Mouse (Mus musculus) limb, embryonic 11.5 days (tissue): ENCODE data around the gene Cxcl16. TPM values are rescaled to one million over a fixed set of nuclear protein-coding genes. Genes with fewer than 3 reads are reported as not detected.
"Not testable (repeated sequence)": the region's sequence is repeated elsewhere in the genome, so short reads cannot be mapped to it uniquely, and the experiment has no call there.

Experiments
- ATAC-seq: fragments of 200-750 bp; cut with Nextera tagmentation; 2 replicates; pipeline ENCODE4 v1.8.0; 2017; ENCODE audit warnings: low read depth; ENCODE audit not compliant: insufficient number of reproducible peaks, low FRiP score, low TSS enrichment
- DNase-seq: peaks from one replicate; pipeline ENCODE4 v3.0.0-alpha.2; 2015; ENCODE audit warnings: low spot score
- H3K27ac ChIP-seq: fragments of 300-500 bp; sonication (generic); replicated peaks from 2 replicates; pipeline ENCODE4 v1.5.1; 2014; ENCODE audit warnings: low read depth, mild to moderate bottlenecking, low read length
- H3K27me3 ChIP-seq: fragments of 300-500 bp; sonication (generic); 2 replicates; pipeline ENCODE4 v1.6.1; 2014; ENCODE audit warnings: mild to moderate bottlenecking, low read length, mixed read lengths; ENCODE audit not compliant: control insufficient read depth, insufficient read depth
- H3K36me3 ChIP-seq: fragments of 300-500 bp; sonication (generic); 2 replicates; pipeline ENCODE4 v1.6.1; 2014; ENCODE audit warnings: mild to moderate bottlenecking, low read length, moderate library complexity, mixed read lengths; ENCODE audit not compliant: control insufficient read depth, insufficient read depth
- H3K4me1 ChIP-seq: fragments of 300-500 bp; sonication (generic); 2 replicates; pipeline ENCODE4 v1.6.1; 2014; ENCODE audit warnings: low read length, mixed read lengths; ENCODE audit not compliant: control insufficient read depth, insufficient read depth
- H3K4me2 ChIP-seq: fragments of 300-500 bp; sonication (generic); 2 replicates; pipeline ENCODE4 v1.6.1; 2014; ENCODE audit warnings: low read depth, mild to moderate bottlenecking, moderate library complexity; ENCODE audit not compliant: severe bottlenecking
- H3K4me3 ChIP-seq: fragments of 300-500 bp; sonication (generic); 2 replicates; pipeline ENCODE4 v1.5.1; 2014; ENCODE audit warnings: low read depth, low read length
- H3K9ac ChIP-seq: fragments of 300-500 bp; sonication (generic); 2 replicates; pipeline ENCODE4 v1.6.1; 2014; ENCODE audit warnings: mild to moderate bottlenecking, low read length
- H3K9me3 ChIP-seq: fragments of 300-500 bp; sonication (generic); 2 replicates; pipeline ENCODE4 v1.6.1; 2016; ENCODE audit warnings: low read length; ENCODE audit not compliant: control insufficient read depth
- WGBS: fragments of 180-500 bp; shearing (Covaris S2); extraction: QIAGEN DNeasy Blood & Tissue Kit; methylation state at CpG from one replicate; pipeline ENCODE4 v1.1.7; 2014; 5-methylcytosine and 5-hydroxymethylcytosine counted together
- polyA plus RNA-seq: library from polyadenylated mRNA; unstranded; fragments of >200 nt; fragmentation: Nextera tagmentation; extraction: Ambion mirVana; gene quantifications from 2 replicates; pipeline ENCODE4 v1.2.1, GENCODE M21; 2014

Cxcl16 gene
- polyA plus RNA-seq, 1 experiment from 2014 or later, result 1.0 TPM

DNA sequence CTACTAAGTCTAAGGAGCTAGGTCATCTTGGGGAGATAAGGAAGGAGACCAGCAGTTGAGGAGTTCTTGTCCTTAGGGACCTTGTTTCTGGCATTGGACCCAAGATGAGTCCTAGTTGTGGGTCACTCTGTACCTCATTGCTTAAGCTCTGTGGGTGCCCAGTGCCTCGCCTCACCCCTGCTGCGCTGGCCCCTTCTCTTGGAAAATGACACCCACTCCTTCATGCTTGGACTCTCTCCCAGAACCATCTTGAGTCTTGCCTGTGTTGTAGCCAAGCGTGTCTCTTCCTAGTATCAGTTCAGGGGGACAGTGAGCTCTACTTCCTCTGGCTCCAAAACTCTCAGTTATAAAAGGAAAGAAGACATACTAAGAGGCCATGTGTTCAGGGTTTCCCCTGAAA is 29.4 kb upstream of the Cxcl16 start:
- Histone ChIP-seq H3K27ac (no peak overlapping the region), H3K4me3 (no peak overlapping the region), H3K4me2 (no peak overlapping the region), H3K36me3 (no peaks in the 10 kb centered on the region), H3K9ac (no peak overlapping the region), H3K4me1 (no peaks in the 10 kb centered on the region), H3K27me3 (no peaks in the 10 kb centered on the region), H3K9me3 (no peaks in the 10 kb centered on the region)
- 92% methylated on average over 3 of the region's 3 CpGs for WGBS
- no peak for ATAC-seq
- DNase-seq, result no peak

GRCm38 (mm10) chr11:70487816-70488215 is 28.0 kb upstream of the Cxcl16 start:
- H3K27ac ChIP-seq, result no peak overlapping the region
- H3K4me3 ChIP-seq, result no peak overlapping the region
- H3K4me2 ChIP-seq, result no peak overlapping the region
- no peaks in the 10 kb centered on the region for H3K4me1 ChIP-seq
- no peaks in the 10 kb centered on the region for H3K36me3 ChIP-seq
- ATAC-seq (no peak), DNase-seq (no peak)
- no peaks in the 10 kb centered on the region for H3K9me3 ChIP-seq
- no peaks in the 10 kb centered on the region for H3K27me3 ChIP-seq
- WGBS, result 47% methylated on average over 4 of the region's 4 CpGs
- H3K9ac ChIP-seq, result no peak overlapping the region

DNA sequence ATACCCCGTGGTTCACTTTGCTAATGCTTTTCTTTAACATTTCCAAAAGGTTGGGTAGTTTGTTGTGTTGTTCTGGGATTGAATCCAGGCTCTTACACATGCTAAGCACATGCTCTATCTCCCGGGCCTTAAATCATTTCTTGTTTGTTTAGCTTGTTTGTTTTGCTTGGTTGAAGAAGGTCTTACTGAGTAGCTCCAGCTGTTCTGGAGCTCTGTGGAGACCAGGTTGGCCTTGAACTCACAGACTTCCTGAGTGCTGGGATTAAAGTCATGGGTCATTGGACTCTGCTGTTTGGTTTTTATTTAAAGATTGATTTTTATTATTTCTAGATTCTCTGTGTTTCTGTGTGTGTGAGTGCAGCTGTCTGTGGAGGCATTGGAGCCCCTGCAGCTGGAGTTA is 25.7 kb upstream of the Cxcl16 start:
- Histone ChIP-seq H3K4me3 (no peak overlapping the region), H3K4me2 (no peak overlapping the region), H3K27ac (no peak overlapping the region), H3K4me1 (no peaks in the 10 kb centered on the region), H3K36me3 (no peaks in the 10 kb centered on the region), H3K9ac (no peak overlapping the region), H3K27me3 (no peaks in the 10 kb centered on the region), H3K9me3 (no peaks in the 10 kb centered on the region)
- DNase-seq (no peak), ATAC-seq (no peak)
- 62% methylated on average over 2 of the region's 2 CpGs for WGBS

GRCm38 (mm10) chr11:70474872-70475534 is 15.2 kb upstream of the Cxcl16 start:
- Histone ChIP-seq H3K9ac (no peak overlapping the region), H3K27ac (no peak overlapping the region), H3K9me3 (no peaks in the 10 kb centered on the region), H3K36me3 (no peaks in the 10 kb centered on the region), H3K4me1 (no peaks in the 10 kb centered on the region), H3K27me3 (no peaks in the 10 kb centered on the region), H3K4me2 (no peak overlapping the region), H3K4me3 (no peak overlapping the region)
- DNase-seq (no peak), ATAC-seq (no peak)
- 81% methylated on average over 12 of the region's 12 CpGs for WGBS

GRCm38 (mm10) chr11:70473291-70473690 is 13.5 kb upstream of the Cxcl16 start:
- H3K4me3 ChIP-seq, H3K36me3 ChIP-seq, H3K4me1 ChIP-seq, DNase-seq, H3K27me3 ChIP-seq, ATAC-seq, H3K27ac ChIP-seq, H3K4me2 ChIP-seq, H3K9ac ChIP-seq, H3K9me3 ChIP-seq: not testable (repeated sequence)
- 89% methylated on average over 5 of the region's 5 CpGs for WGBS

DNA sequence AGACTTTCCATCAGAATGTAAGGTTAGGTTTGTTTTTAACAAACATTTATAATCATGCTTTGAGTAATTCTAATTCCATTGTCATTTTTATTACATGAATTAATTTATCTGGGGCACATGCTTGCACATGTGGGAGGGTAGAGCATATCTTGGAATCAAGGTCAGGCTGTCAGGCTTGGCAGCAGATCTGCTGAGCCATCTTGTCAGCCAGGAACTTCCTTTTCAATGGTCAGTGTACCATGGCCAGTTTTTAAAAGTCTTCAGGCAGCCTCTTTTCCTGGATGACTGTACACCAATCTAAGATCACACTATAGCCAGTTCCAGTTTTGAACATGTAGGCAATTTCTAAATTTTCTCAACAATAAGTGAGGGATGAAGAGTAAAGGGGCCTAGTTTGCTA is 12.9 kb upstream of the Cxcl16 start:
- H3K27ac ChIP-seq, result no peak overlapping the region
- ATAC-seq (no peak), DNase-seq (no peak)
- H3K27me3 ChIP-seq, result no peaks in the 10 kb centered on the region
- no peaks in the 10 kb centered on the region for H3K4me1 ChIP-seq
- H3K9ac ChIP-seq, result no peak overlapping the region
- H3K9me3 ChIP-seq, result no peaks in the 10 kb centered on the region
- no peaks in the 10 kb centered on the region for H3K36me3 ChIP-seq
- no peak overlapping the region for H3K4me2 ChIP-seq
- H3K4me3 ChIP-seq, result no peak overlapping the region

DNA sequence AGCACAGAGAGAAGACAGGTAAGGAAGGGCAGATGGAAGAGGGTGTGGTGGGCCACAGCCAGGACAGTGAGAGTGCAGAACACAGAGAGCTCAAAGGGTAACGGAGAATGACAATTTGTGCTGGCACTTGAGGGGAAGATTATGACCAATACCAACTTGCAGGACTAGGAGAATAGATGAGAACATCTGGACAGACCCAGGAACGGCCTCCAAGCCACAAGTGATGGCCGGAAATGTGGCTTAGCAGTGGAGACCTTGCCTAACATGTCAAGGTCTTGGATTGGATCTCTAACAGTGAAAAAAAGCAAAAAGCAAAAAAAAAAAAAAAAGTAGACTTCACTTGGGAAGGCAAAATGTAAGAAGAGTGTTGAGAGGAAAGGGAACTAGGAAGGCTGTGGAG is 10.0 kb upstream of the Cxcl16 start:
- ATAC-seq, result no peak
- no peak overlapping the region for H3K27ac ChIP-seq

DNA sequence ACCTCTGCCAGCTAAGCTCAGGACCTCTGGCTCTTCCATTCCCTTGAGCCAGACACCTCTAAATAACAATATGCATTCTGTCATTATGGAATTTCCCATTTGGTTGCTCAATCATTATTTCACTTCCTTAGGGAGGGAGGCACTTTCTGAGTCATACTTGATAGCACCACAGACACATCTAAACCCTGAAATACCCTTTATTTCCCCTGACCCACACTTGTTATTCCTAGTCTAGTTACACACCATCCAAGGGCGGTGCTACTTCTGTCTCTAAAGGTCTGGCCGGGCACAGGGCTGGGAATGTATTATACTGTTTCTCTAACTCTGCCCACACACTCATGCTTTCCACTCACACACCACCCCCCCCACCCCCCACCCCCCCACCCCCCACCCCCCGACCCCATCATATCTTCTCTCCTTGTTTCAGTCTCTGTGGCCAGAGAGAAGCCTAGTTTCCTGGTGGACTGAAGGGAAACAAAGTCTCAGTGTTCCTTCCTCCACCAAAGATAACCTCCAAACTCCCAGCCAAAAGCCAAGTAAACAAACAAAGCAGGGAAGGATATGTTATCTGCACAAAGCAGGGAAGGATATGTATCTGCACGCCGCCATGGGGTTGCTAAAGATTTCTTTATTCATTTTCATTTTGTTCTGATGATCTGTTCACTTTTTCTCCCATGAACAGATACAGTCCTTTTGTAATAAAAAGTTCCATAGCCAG is 8.3 kb upstream of the Cxcl16 start:
- WGBS, result 88% methylated on average over 5 of the region's 5 CpGs
- Histone ChIP-seq H3K27ac (no peak overlapping the region), H3K9me3 (no peaks in the 10 kb centered on the region), H3K36me3 (no peaks in the 10 kb centered on the region), H3K9ac (no peak overlapping the region), H3K4me1 (0 out of 2 replicates have a peak, but pooled peaks cover 4% of the 10 kb centered on the region), H3K4me3 (no peak overlapping the region), H3K4me2 (no peak overlapping the region), H3K27me3 (peaks cover 31% of the 10 kb centered on the region)
- ATAC-seq (no peak), DNase-seq (no peak)

More for the DNA sequence above, 10.0 kb upstream of the Cxcl16 start:
- H3K4me1 ChIP-seq, result 0 out of 2 replicates have a peak, but pooled peaks cover 4% of the 10 kb centered on the region
- H3K9me3 ChIP-seq, result no peaks in the 10 kb centered on the region
- no peak for DNase-seq
- no peaks in the 10 kb centered on the region for H3K36me3 ChIP-seq
- H3K9ac ChIP-seq, result no peak overlapping the region
- H3K4me3 ChIP-seq, result no peak overlapping the region
- H3K4me2 ChIP-seq, result no peak overlapping the region
- WGBS, result 87% methylated on average over 3 of the region's 3 CpGs
- H3K27me3 ChIP-seq, result peaks cover 23% of the 10 kb centered on the region
